Mouse (Mus musculus) WW6 (cell line): ENCODE measurements around the gene Selplg.
"Not testable (repeated sequence)": the region's sequence is repeated elsewhere in the genome, so short reads cannot be mapped to it uniquely, and the experiment has no call there.

ENCODE experiments used
- DNase-seq: peaks from one replicate; pipeline ENCODE4 v3.0.0-alpha.2; 2013; ENCODE audit warnings: low read depth, low spot score

The Selplg gene

GRCm38 (mm10) chr5:113791197-113792095 is 41.0 kb downstream of the Selplg start:
- DNase-seq, result no peak

GRCm38 (mm10) chr5:113790453-113791196 is 41.8 kb downstream of the Selplg start:
- DNase-seq, result no peak

GRCm38 (mm10) chr5:113789075-113789788 is 43.2 kb downstream of the Selplg start:
- DNase-seq, result no peak

DNA sequence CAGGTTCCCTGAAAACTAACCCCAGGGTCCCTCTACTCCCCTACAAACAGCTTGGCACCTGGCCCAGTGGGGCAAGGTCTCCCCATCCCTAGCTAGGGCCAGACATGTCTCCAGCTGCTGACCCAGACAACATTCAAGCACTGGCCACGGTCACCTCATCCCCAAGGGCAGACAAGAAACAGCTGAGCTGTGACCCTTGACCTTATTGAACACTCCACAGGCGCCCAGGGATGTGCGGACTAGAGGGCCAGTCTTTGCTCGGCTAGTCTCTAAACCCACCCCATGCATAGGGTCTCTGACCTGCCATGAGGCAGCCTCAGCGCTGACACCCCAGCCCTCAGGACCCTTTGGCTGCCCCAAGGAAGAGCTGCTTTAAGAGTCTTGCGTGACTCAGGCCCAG is 43.8 kb downstream of the Selplg start:
- no peak for DNase-seq

DNA sequence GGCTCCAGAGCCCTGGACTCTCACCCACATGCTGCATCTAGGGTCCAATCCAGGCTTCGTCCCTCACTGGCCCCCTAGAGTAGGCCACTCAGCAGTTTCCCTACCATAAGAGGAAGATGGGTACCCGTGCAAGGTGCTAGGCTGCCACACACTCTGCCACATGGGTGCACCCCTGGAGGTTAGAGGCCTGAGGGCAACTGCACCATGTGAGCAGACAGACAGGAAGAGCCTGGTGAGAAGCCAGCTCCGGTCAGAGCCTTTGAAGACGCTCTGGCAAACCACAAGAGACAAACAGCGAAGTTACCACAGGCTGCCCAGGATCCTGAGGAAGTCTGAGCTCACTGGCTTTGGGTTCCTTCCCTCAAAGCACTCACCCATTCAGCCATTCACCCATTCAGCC is 45.5 kb downstream of the Selplg start:
- DNase-seq, result no peak

- not testable (repeated sequence) for DNase-seq
These were observed 48.3 kb downstream of the Selplg start for GRCm38 (mm10) chr5:113784104-113784503.

DNA sequence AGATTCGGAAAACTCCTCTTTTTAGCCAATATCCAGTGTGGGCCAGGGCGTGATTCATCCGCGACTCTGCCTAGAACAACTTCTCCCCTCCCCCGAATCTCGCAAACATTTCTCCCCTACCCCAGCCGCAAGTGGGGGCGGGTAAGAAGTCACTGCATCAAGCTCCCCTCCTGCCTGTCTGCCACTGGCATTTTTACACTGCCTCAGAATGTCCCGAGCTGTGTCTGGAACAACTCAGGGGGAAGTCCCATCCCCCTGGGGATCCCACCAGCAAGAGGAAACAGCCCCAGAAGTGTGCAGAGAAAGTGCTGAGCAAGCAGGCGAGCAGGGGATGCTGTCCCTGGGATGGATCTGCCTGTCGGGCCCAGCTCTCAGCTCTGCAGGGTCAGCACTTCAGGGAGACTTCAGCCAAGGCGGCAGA is 48.9 kb downstream of the Selplg start:
- DNase-seq, result no peak

- no peak for DNase-seq
These were observed 49.8 kb downstream of the Selplg start for GRCm38 (mm10) chr5:113782624-113783023.

DNA sequence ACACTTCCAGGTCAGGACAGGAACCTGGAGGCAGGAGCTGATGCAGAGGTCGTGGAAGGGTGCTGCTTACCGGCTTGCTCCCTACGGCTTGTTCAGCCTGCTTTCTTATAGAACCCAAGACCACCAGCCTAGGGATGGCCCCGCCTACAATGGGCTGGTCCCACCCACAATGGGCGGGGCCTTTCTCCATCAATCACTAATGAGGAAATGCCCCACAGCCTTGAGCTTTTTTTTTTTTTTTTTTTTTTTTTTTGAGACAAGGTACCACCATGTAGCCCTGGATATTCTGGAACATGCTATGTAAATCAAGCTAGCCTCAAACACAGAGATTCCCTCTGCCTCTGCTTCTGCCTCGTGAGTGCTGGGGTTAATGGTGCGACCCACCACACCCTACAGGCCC is 50.6 kb downstream of the Selplg start:
- DNase-seq, result no peak

- no peak for DNase-seq
These were observed 51.2 kb downstream of the Selplg start for GRCm38 (mm10) chr5:113781254-113781653.

GRCm38 (mm10) chr5:113780763-113781162 is 51.7 kb downstream of the Selplg start:
- no peak for DNase-seq

GRCm38 (mm10) chr5:113780082-113780752 is 52.2 kb downstream of the Selplg start:
- no peak for DNase-seq

DNA sequence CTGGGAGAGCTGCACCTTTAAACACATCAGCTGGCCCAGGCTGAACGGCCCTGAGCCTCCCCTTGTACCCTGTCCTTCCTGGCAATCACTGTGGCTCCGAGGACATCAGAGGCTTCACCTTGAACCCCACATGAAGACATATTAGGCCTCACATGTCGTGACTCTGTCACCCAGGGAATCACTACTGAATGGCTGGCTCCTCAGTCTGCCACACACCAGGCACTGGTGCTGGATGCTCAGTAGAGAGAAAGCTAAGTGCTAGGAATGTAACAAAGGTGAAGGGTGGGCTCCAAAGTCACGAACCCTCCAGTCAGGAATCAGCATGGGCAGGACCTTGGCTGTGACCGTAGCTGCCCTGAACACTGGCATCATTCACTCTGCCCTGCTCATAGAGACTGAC is 52.9 kb downstream of the Selplg start:
- no peak for DNase-seq

DNA sequence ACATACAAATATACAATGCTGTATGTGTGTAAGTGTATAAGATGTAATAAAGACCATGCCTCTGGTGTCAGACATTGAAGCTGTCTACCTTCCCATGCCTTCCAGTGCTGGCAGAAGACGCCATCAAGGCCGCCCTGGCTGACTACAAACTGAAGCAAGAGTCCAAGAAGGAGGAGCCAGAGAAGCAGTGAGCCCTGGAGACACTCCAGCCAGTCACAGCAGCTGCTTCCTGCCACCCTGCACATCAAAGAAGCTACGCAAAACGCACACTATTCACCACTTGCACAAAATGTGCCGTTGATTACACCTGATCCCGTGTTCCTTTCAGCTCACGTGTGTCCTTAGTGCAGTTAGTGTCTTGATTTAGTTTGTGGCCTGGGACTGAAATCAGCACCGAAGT is 54.7 kb downstream of the Selplg start:
- DNase-seq, result not testable (repeated sequence)

GRCm38 (mm10) chr5:113776896-113777226 is 55.6 kb downstream of the Selplg start:
- no peak for DNase-seq

- DNase-seq, result no peak
These were observed 56.1 kb downstream of the Selplg start for GRCm38 (mm10) chr5:113776128-113776895.

GRCm38 (mm10) chr5:113775585-113775984 is 56.9 kb downstream of the Selplg start:
- DNase-seq, result no peak

DNA sequence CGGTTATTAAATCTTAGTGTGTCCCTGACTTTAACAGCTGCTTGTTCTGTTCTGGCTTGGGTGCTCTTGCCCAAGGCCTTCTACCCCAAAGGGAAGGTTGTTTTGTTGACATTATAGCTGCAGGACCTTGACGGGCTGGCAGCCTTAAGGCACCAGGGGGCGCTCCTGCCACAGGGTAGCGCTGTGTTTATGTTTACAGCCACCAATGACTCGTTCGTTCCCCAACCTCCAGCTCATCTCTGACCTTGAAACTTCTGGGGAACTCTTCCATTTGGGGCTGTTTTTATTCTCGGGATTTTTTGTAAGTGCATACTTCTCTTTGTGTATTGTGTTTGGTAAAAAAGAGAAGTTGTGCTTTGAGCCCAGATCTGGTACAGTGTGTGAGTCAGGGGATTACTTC is 58.8 kb downstream of the Selplg start:
- DNase-seq, result peak; percentile 59

- DNase-seq, result no peak
These were observed 59.4 kb downstream of the Selplg start for GRCm38 (mm10) chr5:113772905-113773519.

GRCm38 (mm10) chr5:113772450-113772895 is 60.0 kb downstream of the Selplg start, which contains the start of the genes Sart3 and Iscu:
Gene Sart3 (minus strand): TSS chr5:113772510.
Gene Iscu (plus strand): TSS chr5:113772748.
- DNase-seq, result peak; percentile 91
